In the genomic region with DNA sequence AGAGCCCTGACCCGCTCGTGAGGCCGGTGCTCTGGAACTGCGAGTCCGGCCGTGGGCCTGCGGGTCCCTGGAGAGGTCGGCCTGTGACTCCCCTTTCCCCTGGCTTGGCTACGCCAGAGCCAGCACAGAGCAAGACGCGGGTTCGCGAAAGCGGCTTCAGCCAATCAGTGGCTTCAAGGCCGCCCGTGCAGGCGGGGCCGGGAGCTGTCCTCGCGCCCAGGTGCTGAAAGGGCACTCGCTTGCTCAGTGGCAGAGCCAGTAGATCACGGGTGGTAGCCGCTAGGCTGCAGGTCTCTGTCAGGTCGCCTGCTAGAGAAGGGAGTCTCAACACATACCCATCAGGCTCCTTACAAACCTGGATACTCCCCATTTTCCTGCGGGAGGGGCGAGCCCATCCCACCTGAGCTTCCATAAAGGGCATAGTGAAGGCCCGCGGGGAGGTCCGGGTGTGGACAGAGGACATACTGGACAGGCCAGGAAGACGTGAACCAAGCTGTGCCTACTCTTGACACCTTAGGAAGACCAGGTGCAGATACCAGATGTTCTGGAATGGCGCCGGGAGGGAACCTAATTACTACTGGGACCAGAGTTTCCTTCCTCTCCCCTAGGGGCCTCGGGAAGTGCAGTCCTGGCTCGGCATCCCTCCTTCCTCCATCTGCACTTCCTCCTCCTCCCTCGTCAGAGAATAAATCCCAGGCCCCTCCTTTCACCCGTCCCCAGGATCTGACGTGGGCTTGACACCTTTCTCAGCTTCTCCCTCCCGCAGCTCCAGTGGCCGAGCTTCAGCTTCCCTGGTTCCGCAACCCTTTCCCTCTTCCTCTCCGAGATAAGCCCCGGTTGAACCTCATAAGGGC, we compare ENCODE assay signal across 8 mouse cellular contexts. TPM values are rescaled to one million over a fixed set of nuclear protein-coding genes. Genes with fewer than 3 reads are reported as not detected.
DNase-seq lines count a peak whose midpoint lies in the region; ATAC-seq lines count a peak whose summit lies in the region.

A gene (plus strand): TSS at position 771 of the 854 bp plus-strand sequence.

- peak; percentile 91 to 93 for DNase-seq in adrenal gland, adult 18-20 months (ENCODE audit: low spot score in 2 of 2)
- DNase-seq in embryo, embryonic 10 days (ENCODE audit: low spot score), result peak; percentile 97
- DNase-seq in gastrocnemius, postnatal 14 days, result peak; percentile 91
- peak; percentile 83 to 91 for DNase-seq in left cerebral cortex, postnatal 25 days (ENCODE audit: low spot score in 2 of 2)
- DNase-seq in midbrain, embryonic 10.5 days (ENCODE audit: low spot score), result peak; percentile 92
- peak; percentile 76 to 80 for DNase-seq in right cerebral cortex, postnatal 36 days (ENCODE audit: low spot score in 2 of 2)
- peak; percentile 81 to 94 for DNase-seq in urinary bladder, postnatal 4 days (ENCODE audit: low spot score in 2 of 2)

- H3K4me3 ChIP-seq in midbrain, embryonic 10.5 days, result peak within 1 kb of the TSS; percentile 66

- peak within 1 kb of the TSS; percentile 76 for H3K27ac ChIP-seq in midbrain, embryonic 10.5 days (replicated peaks)

- no peaks in the 10 kb centered on the region for H3K9me3 ChIP-seq in midbrain, embryonic 10.5 days (replicated peaks)

- under 1% methylated on average over 42 of the region's 42 CpGs for WGBS in midbrain, embryonic 10.5 days

- H3K27me3 ChIP-seq in midbrain, embryonic 10.5 days (ENCODE audit: low read depth, poor library complexity, severe bottlenecking), result peaks cover 54% of the 10 kb centered on the region

- peak; percentile 58 for ATAC-seq in inflammation-experienced regulatory T-cells, adult 6 months

- peaks cover 37% of the 10 kb centered on the region for H3K4me1 ChIP-seq in midbrain, embryonic 10.5 days

- peaks cover 8% of the 10 kb centered on the region for H3K36me3 ChIP-seq in midbrain, embryonic 10.5 days

- intact Hi-C loops in gastrocnemius, postnatal 14 days (cut with DNase I; ENCODE audit: low total_unique reads), result loop anchor here (5.0 kb wide), 1 partner anchor 123 kb away; no protein-coding TSS in a partner anchor
- intact Hi-C loops in left cerebral cortex, postnatal 25 days (cut with DNase I), result loop anchor here (2.0 to 5.0 kb wide), 4 partner anchors 27 to 127 kb away; a partner anchor contains a TSS

RNA-seq across cellular contexts. Expression of the gene that starts here (rescaled TPM):
- total RNA-seq in adrenal gland, adult 18-20 months (2021), result 10 to 100 TPM; 46.6 to 84.4 TPM
- 1 to 10 TPM; 7.3 to 7.5 TPM for total RNA-seq in gastrocnemius, postnatal 14 days (2021)
- polyA plus RNA-seq in inflammation-experienced regulatory T-cells, adult 6 months (2017; shearing (Covaris generic)), result under 1 TPM; 0.69 to 0.87 (median 0.77) TPM
- total RNA-seq in left cerebral cortex, postnatal 25 days (2021), result 100 to 1,000 TPM; 400 to 404 TPM
- 2.0 and 4.6 TPM in 2 replicates for polyA plus RNA-seq in midbrain, embryonic 10.5 days (2016; fragmentation: Nextera tagmentation; extraction: Ambion mirVana)

Comparison
In these comparisons a context has a peak if more than half of its experiments do, and no peak if none do; other contexts are left out.
1. Peak in every context shown above with its lines: DNase-seq, ATAC-seq, H3K4me3 ChIP-seq and H3K27ac ChIP-seq.
2. RNA of the gene that starts here (total RNA-seq): 400 to 404 TPM in left cerebral cortex, postnatal 25 days and 46.6 to 84.4 TPM in adrenal gland, adult 18-20 months; 7.3 to 7.5 TPM in gastrocnemius, postnatal 14 days; every median in the first group is over 4 times any median in the second.
3. RNA of the gene that starts here (total RNA-seq): 400 to 404 TPM in left cerebral cortex, postnatal 25 days; 46.6 to 84.4 TPM in adrenal gland, adult 18-20 months; every median in the first group is over 4 times any median in the second.
4. Peak in ATAC-seq in inflammation-experienced regulatory T-cells, adult 6 months; RNA of the gene not detected or under 1 TPM.